Mouse (Mus musculus) hindbrain, postnatal 0 days (tissue): ENCODE data around the gene Nampt. TPM values are rescaled to one million over a fixed set of nuclear protein-coding genes. Genes with fewer than 3 reads are reported as not detected.

Experiments used
- ATAC-seq: fragments of 200-750 bp; cut with Nextera tagmentation; 2 replicates; pipeline ENCODE4 v1.8.0; 2017; ENCODE audit warnings: mild to moderate bottlenecking, moderate TSS enrichment, moderate library complexity
- DNase-seq: peaks from one replicate; pipeline ENCODE4 v3.0.0-alpha.2; 2015; ENCODE audit warnings: low spot score
- H3K27ac ChIP-seq: fragments of 300-500 bp; sonication (generic); 2 replicates; pipeline ENCODE4 v1.5.1; 2014; ENCODE audit warnings: mild to moderate bottlenecking
- H3K27me3 ChIP-seq: fragments of 300-500 bp; sonication (generic); 2 replicates; pipeline ENCODE4 v1.6.1; 2014; ENCODE audit warnings: low read length, mixed read lengths; ENCODE audit not compliant: insufficient read depth
- H3K36me3 ChIP-seq: fragments of 300-500 bp; sonication (generic); 2 replicates; pipeline ENCODE4 v1.6.1; 2014; ENCODE audit warnings: low read length, mixed read lengths; ENCODE audit not compliant: insufficient read depth
- H3K4me1 ChIP-seq: fragments of 300-500 bp; sonication (generic); 2 replicates; pipeline ENCODE4 v1.6.1; 2014; ENCODE audit warnings: antibody characterized with exemption, low read length, mixed read lengths; ENCODE audit not compliant: insufficient read depth
- H3K4me2 ChIP-seq: fragments of 300-500 bp; sonication (generic); 2 replicates; pipeline ENCODE4 v1.6.1; 2014; ENCODE audit warnings: low read depth, mild to moderate bottlenecking, low read length, moderate library complexity, mixed read lengths
- H3K4me3 ChIP-seq: fragments of 300-500 bp; sonication (generic); 2 replicates; pipeline ENCODE4 v1.5.1; 2014; ENCODE audit warnings: low read length
- H3K9ac ChIP-seq: fragments of 300-500 bp; sonication (generic); replicated peaks from 2 replicates; pipeline ENCODE4 v1.6.1; 2014; ENCODE audit warnings: mild to moderate bottlenecking, low read length, moderate library complexity, mixed read lengths
- H3K9me3 ChIP-seq: fragments of 300-500 bp; sonication (generic); 2 replicates; pipeline ENCODE4 v1.6.1; 2016; ENCODE audit warnings: low read length, mixed read lengths
- CTCF ChIP-seq: IDR thresholded peaks from 2 replicates; pipeline ENCODE4 v1.5.1; 2016; ENCODE audit warnings: antibody characterized with exemption, control low read depth, low read depth
- WGBS: fragments of 180-500 bp; shearing (Covaris S2); extraction: QIAGEN DNeasy Blood & Tissue Kit; methylation state at CpG from one replicate; pipeline ENCODE4 v1.1.7; 2014; 5-methylcytosine and 5-hydroxymethylcytosine counted together
- polyA plus RNA-seq: library from polyadenylated mRNA; unstranded; fragments of >200 nt; fragmentation: Nextera tagmentation; extraction: Ambion mirVana; gene quantifications from 2 replicates; pipeline ENCODE4 v1.2.1, GENCODE M21; 2015
- total RNA-seq: library from RNA; depleted of rRNA; stranded (reverse); fragments of >200 nt; gene quantifications from 2 replicates; pipeline ENCODE4 v1.2.3, GENCODE M21; 2014

Nampt gene
- total and polyA plus RNA-seq, 2 experiments from 2014 or later, result 27.0 to 28.3 TPM

- H3K9ac ChIP-seq, result no peak overlapping the region
- no peaks in the 10 kb centered on the region for H3K27me3 ChIP-seq
- no peak overlapping the region for H3K4me2 ChIP-seq
- no peak for TF ChIP-seq CTCF
- no peak for DNase-seq
- H3K9me3 ChIP-seq, result no peaks in the 10 kb centered on the region
- WGBS, result 92% methylated on average over 9 of the region's 9 CpGs
- ATAC-seq, result no peak
- no peaks in the 10 kb centered on the region for H3K4me1 ChIP-seq
- H3K4me3 ChIP-seq, result no peak overlapping the region
- peaks cover 41% of the 10 kb centered on the region; the same call in 1 of the 2 replicates for H3K36me3 ChIP-seq
- H3K27ac ChIP-seq, result no peak overlapping the region
Measured at GRCm38 (mm10) chr12:32838954-32839353, 19.6 kb downstream of the Nampt start.

GRCm38 (mm10) chr12:32841442-32841900, 22.1 kb downstream of the Nampt start:
- no peaks in the 10 kb centered on the region for H3K4me1 ChIP-seq
- H3K9ac ChIP-seq, result no peak overlapping the region
- 64% methylated on average over 7 of the region's 7 CpGs for WGBS
- DNase-seq (no peak), ATAC-seq (no peak)
- no peaks in the 10 kb centered on the region for H3K9me3 ChIP-seq
- no peak for TF ChIP-seq CTCF
- H3K36me3 ChIP-seq, result peaks cover 42% of the 10 kb centered on the region; the same call in 1 of the 2 replicates
- no peaks in the 10 kb centered on the region for H3K27me3 ChIP-seq
- no peak overlapping the region for H3K4me2 ChIP-seq
- no peak overlapping the region for H3K27ac ChIP-seq
- no peak overlapping the region for H3K4me3 ChIP-seq

- Histone ChIP-seq H3K36me3 (peaks cover 40% of the 10 kb centered on the region; the same call in 1 of the 2 replicates), H3K27ac (no peak overlapping the region), H3K27me3 (no peaks in the 10 kb centered on the region), H3K9me3 (no peaks in the 10 kb centered on the region), H3K9ac (no peak overlapping the region), H3K4me3 (no peak overlapping the region), H3K4me1 (no peaks in the 10 kb centered on the region), H3K4me2 (no peak overlapping the region)
- 91% methylated on average over 8 of the region's 8 CpGs for WGBS
- DNase-seq (no peak), ATAC-seq (no peak)
- TF ChIP-seq CTCF, result no peak
Measured at GRCm38 (mm10) chr12:32846325-32846724, 27.0 kb downstream of the Nampt start.

- ATAC-seq (no peak), DNase-seq (no peak)
- Histone ChIP-seq H3K9ac (no peak overlapping the region), H3K27ac (no peak overlapping the region), H3K4me1 (no peaks in the 10 kb centered on the region), H3K4me3 (no peak overlapping the region), H3K4me2 (no peak overlapping the region), H3K27me3 (no peaks in the 10 kb centered on the region), H3K36me3 (peaks cover 12% of the 10 kb centered on the region; the same call in 1 of the 2 replicates), H3K9me3 (no peaks in the 10 kb centered on the region)
- TF ChIP-seq CTCF, result no peak
- 94% methylated on average over 5 of the region's 5 CpGs for WGBS
Measured at GRCm38 (mm10) chr12:32853757-32854156, 34.4 kb downstream of the Nampt start.

GRCm38 (mm10) chr12:32854866-32855265, 35.5 kb downstream of the Nampt start:
- TF ChIP-seq CTCF, result no peak
- Histone ChIP-seq H3K27ac (no peak overlapping the region), H3K4me1 (no peaks in the 10 kb centered on the region), H3K27me3 (no peaks in the 10 kb centered on the region), H3K36me3 (peaks cover 6% of the 10 kb centered on the region; the same call in 1 of the 2 replicates), H3K9ac (no peak overlapping the region), H3K9me3 (no peaks in the 10 kb centered on the region), H3K4me3 (no peak overlapping the region), H3K4me2 (no peak overlapping the region)
- DNase-seq (no peak), ATAC-seq (no peak)
- WGBS, result 86% methylated on average over 6 of the region's 6 CpGs

GRCm38 (mm10) chr12:32855398-32855797, 36.1 kb downstream of the Nampt start:
- Histone ChIP-seq H3K9me3 (no peaks in the 10 kb centered on the region), H3K9ac (no peak overlapping the region), H3K4me2 (no peak overlapping the region), H3K4me1 (no peaks in the 10 kb centered on the region), H3K27ac (no peak overlapping the region), H3K4me3 (no peak overlapping the region), H3K36me3 (peaks cover 5% of the 10 kb centered on the region; the same call in 1 of the 2 replicates), H3K27me3 (no peaks in the 10 kb centered on the region)
- WGBS, result 90% methylated on average over 4 of the region's 4 CpGs
- no peak for TF ChIP-seq CTCF
- DNase-seq (no peak), ATAC-seq (no peak)

- Histone ChIP-seq H3K9ac (no peak overlapping the region), H3K9me3 (no peaks in the 10 kb centered on the region), H3K27me3 (no peaks in the 10 kb centered on the region), H3K4me2 (no peak overlapping the region), H3K36me3 (peaks cover 5% of the 10 kb centered on the region; the same call in 1 of the 2 replicates), H3K27ac (no peak overlapping the region), H3K4me3 (no peak overlapping the region), H3K4me1 (no peaks in the 10 kb centered on the region)
- ATAC-seq, result no peak
- 86% methylated on average over 14 of the region's 14 CpGs for WGBS
- no peak for TF ChIP-seq CTCF
- no peak for DNase-seq
Measured at GRCm38 (mm10) chr12:32856707-32857511, 37.6 kb downstream of the Nampt start.
